Mouse (Mus musculus): Measurements from ENCODE around the gene Tbrg4.

Gene Tbrg4

GRCm38 (mm10) chr11:6624619-6625382, 1.1 kb downstream of the Tbrg4 start:
- peak; percentile 25 for DNase-seq (ENCODE audit: extremely low read depth, low read depth, low spot score)

GRCm38 (mm10) chr11:6623704-6624103, 2.2 kb downstream of the Tbrg4 start:
- no peak for DNase-seq (ENCODE audit: extremely low read depth, low read depth, low spot score)

- DNase-seq (ENCODE audit: extremely low read depth, low read depth, low spot score), result no peak
These were observed 10.3 kb downstream of the Tbrg4 start for GRCm38 (mm10) chr11:6615250-6616205.

- no peak for DNase-seq (ENCODE audit: extremely low read depth, low read depth, low spot score)
These were observed 20.1 kb downstream of the Tbrg4 start, which contains the start of gene Nacad for GRCm38 (mm10) chr11:6605491-6606399. TSS of gene Nacad (minus strand) at chr11:6606053.

- DNase-seq (ENCODE audit: extremely low read depth, low read depth, low spot score), result no peak
These were observed 20.8 kb downstream of the Tbrg4 start for GRCm38 (mm10) chr11:6605021-6605481.

- DNase-seq (ENCODE audit: extremely low read depth, low read depth, low spot score), result no peak
These were observed 21.3 kb downstream of the Tbrg4 start for GRCm38 (mm10) chr11:6604604-6604936.

- DNase-seq (ENCODE audit: extremely low read depth, low read depth, low spot score), result no peak
These were observed 21.8 kb downstream of the Tbrg4 start for GRCm38 (mm10) chr11:6603887-6604603.

- DNase-seq (ENCODE audit: extremely low read depth, low read depth, low spot score), result no peak
These were observed 22.6 kb downstream of the Tbrg4 start for GRCm38 (mm10) chr11:6603224-6603623.

GRCm38 (mm10) chr11:6602662-6603061, 23.2 kb downstream of the Tbrg4 start:
- DNase-seq (ENCODE audit: extremely low read depth, low read depth, low spot score), result no peak

GRCm38 (mm10) chr11:6601649-6602480, 24.0 kb downstream of the Tbrg4 start:
- DNase-seq (ENCODE audit: extremely low read depth, low read depth, low spot score), result no peak

- no peak for DNase-seq (ENCODE audit: extremely low read depth, low read depth, low spot score)
These were observed 25.5 kb downstream of the Tbrg4 start for GRCm38 (mm10) chr11:6600284-6600944.

GRCm38 (mm10) chr11:6599831-6600230, 26.0 kb downstream of the Tbrg4 start:
- DNase-seq (ENCODE audit: extremely low read depth, low read depth, low spot score), result no peak

- DNase-seq (ENCODE audit: extremely low read depth, low read depth, low spot score), result no peak
These were observed 26.7 kb downstream of the Tbrg4 start for GRCm38 (mm10) chr11:6599011-6599681.

- no peak for DNase-seq (ENCODE audit: extremely low read depth, low read depth, low spot score)
These were observed 27.5 kb downstream of the Tbrg4 start for GRCm38 (mm10) chr11:6598191-6598889.

- DNase-seq (ENCODE audit: extremely low read depth, low read depth, low spot score), result no peak
These were observed 28.3 kb downstream of the Tbrg4 start for GRCm38 (mm10) chr11:6597523-6597922.

GRCm38 (mm10) chr11:6596616-6597015, 29.3 kb downstream of the Tbrg4 start:
- no peak for DNase-seq (ENCODE audit: extremely low read depth, low read depth, low spot score)

GRCm38 (mm10) chr11:6596205-6596604, 29.7 kb downstream of the Tbrg4 start:
- no peak for DNase-seq (ENCODE audit: extremely low read depth, low read depth, low spot score)

GRCm38 (mm10) chr11:6595339-6595738, 30.5 kb downstream of the Tbrg4 start:
- DNase-seq (ENCODE audit: extremely low read depth, low read depth, low spot score), result no peak

All from fat pad, adult 2 months (tissue).